Comparison of ENCODE assay signal across 8 mouse cellular contexts in genomic region chr6:59023455-59024163, GRCm38 (mm10). TPM values are rescaled to one million over a fixed set of nuclear protein-coding genes. Genes with fewer than 3 reads are reported as not detected.
DNase-seq lines count a peak whose midpoint lies in the region; ATAC-seq and TF ChIP-seq lines count a peak whose summit lies in the region.

No protein-coding gene starts in this region.

- DNase-seq in heart, adult 2 months: no peak
- DNase-seq in heart, adult 9 months (ENCODE audit: low spot score in 2 of 2): no peak
- DNase-seq in liver, embryonic 14.5 days (ENCODE audit: low read depth in 3 of 3, low spot score in 3 of 3): no peak
- DNase-seq in adrenal gland, postnatal 4 days (ENCODE audit: low spot score in 2 of 2): no peak
- no peak for DNase-seq in gastrocnemius, adult 8-10 months (ENCODE audit: low spot score in 2 of 2)
- DNase-seq in testis, postnatal 10 days (ENCODE audit: low spot score): no peak

- H3K79me2 ChIP-seq in heart, adult 2 months (replicated peaks; ENCODE audit: control insufficient read depth, insufficient read depth, low read length): no peaks in the 10 kb centered on the region

- no peak for TF ChIP-seq EP300 in heart, adult 2 months (IDR thresholded peaks at IDR 0.05; ENCODE audit: insufficient read depth, low read depth, low read length)
- no peak for TF ChIP-seq EP300 in liver, embryonic 14.5 days (IDR thresholded peaks at IDR 0.05; ENCODE audit: low read depth)

- H3K36me3 ChIP-seq in heart, adult 2 months (ENCODE audit: control insufficient read depth, insufficient read depth, low read length): no peaks in the 10 kb centered on the region
- H3K36me3 ChIP-seq in E14TG2a.4 (ENCODE audit: insufficient read depth, low read length): no peaks in the 10 kb centered on the region
- no peaks in the 10 kb centered on the region for H3K36me3 ChIP-seq in forebrain, embryonic 16.5 days (ENCODE audit: control insufficient read depth, insufficient read depth)
- H3K36me3 ChIP-seq in liver, embryonic 14.5 days (replicated peaks; ENCODE audit: control insufficient read depth, insufficient read depth, low read depth): no peaks in the 10 kb centered on the region

- no peaks in the 10 kb centered on the region for H3K9me3 ChIP-seq in E14TG2a.4 (ENCODE audit: low read length)
- no peaks in the 10 kb centered on the region for H3K9me3 ChIP-seq in forebrain, embryonic 16.5 days (ENCODE audit: control insufficient read depth, low read length)
- no peaks in the 10 kb centered on the region for H3K9me3 ChIP-seq in liver, embryonic 14.5 days (ENCODE audit: control insufficient read depth, low read length)

- H3K27me3 ChIP-seq in heart, adult 2 months (ENCODE audit: control insufficient read depth, insufficient read depth, low read length): no peaks in the 10 kb centered on the region
- 0 out of 2 replicates have a peak, but pooled peaks cover 4% of the 10 kb centered on the region for H3K27me3 ChIP-seq in E14TG2a.4 (ENCODE audit: insufficient read depth, low read length)
- H3K27me3 ChIP-seq in forebrain, embryonic 16.5 days (replicated peaks; ENCODE audit: control insufficient read depth, insufficient read depth, low read length): no peaks in the 10 kb centered on the region
- no peaks in the 10 kb centered on the region for H3K27me3 ChIP-seq in liver, embryonic 14.5 days (ENCODE audit: control insufficient read depth, insufficient read depth, low read length)

- peak overlapping the region; percentile 80 for H3K27ac ChIP-seq in heart, adult 2 months
- peak overlapping the region; percentile 58 for H3K27ac ChIP-seq in forebrain, embryonic 16.5 days (ENCODE audit: low read length)
- no peak overlapping the region for H3K27ac ChIP-seq in liver, embryonic 14.5 days

- no peak for TF ChIP-seq CTCF in heart, adult 2 months (IDR thresholded peaks at IDR 0.05)
- TF ChIP-seq CTCF in E14TG2a.4 (conservative IDR thresholded peaks at IDR 0.05; ENCODE audit: low read length): no peak
- no peak for TF ChIP-seq CTCF in liver, embryonic 14.5 days (IDR thresholded peaks at IDR 0.05; ENCODE audit: low read depth)

- H3K4me1 ChIP-seq in heart, adult 2 months (ENCODE audit: control insufficient read depth, insufficient read depth, low read length): peaks cover 3% of the 10 kb centered on the region; the same call in 1 of the 2 replicates
- peaks cover 7% of the 10 kb centered on the region for H3K4me1 ChIP-seq in E14TG2a.4 (replicated peaks; ENCODE audit: low read depth, low read length)
- peaks cover 5% of the 10 kb centered on the region; the same call in 1 of the 2 replicates for H3K4me1 ChIP-seq in forebrain, embryonic 16.5 days (replicated peaks; ENCODE audit: control insufficient read depth, insufficient read depth, low read length)
- no peaks in the 10 kb centered on the region; a peak in 1 of 4 replicates for H3K4me1 ChIP-seq in liver, embryonic 14.5 days (replicated peaks; ENCODE audit: control insufficient read depth in 2 of 2, insufficient read depth in 2 of 2, low read length in 1 of 2)

- 37% methylated on average over 6 of the region's 6 CpGs for WGBS in heart, adult 2 months
- 44% methylated on average over 6 of the region's 6 CpGs for WGBS in forebrain, embryonic 16.5 days
- 35% methylated on average over 6 of the region's 6 CpGs for WGBS in liver, embryonic 14.5 days (ENCODE audit: insufficient replicate concordance)

- peak overlapping the region; percentile 67 for H3K4me2 ChIP-seq in forebrain, embryonic 16.5 days (ENCODE audit: low read length)
- peak overlapping the region; percentile 63 for H3K4me2 ChIP-seq in liver, embryonic 14.5 days (ENCODE audit: low read depth)

- no peak for TF ChIP-seq POLR2A in heart, adult 2 months (IDR thresholded peaks at IDR 0.05; ENCODE audit: insufficient read depth, low read depth, low read length)

- peak overlapping the region; percentile 74 for H3K9ac ChIP-seq in heart, adult 2 months (ENCODE audit: low read depth, low read length)
- H3K9ac ChIP-seq in forebrain, embryonic 16.5 days (replicated peaks; ENCODE audit: low read depth, low read length): peak overlapping the region; percentile 63
- H3K9ac ChIP-seq in liver, embryonic 14.5 days (replicated peaks): no peak overlapping the region

- no peak for ATAC-seq in forebrain, embryonic 16.5 days
- ATAC-seq in liver, embryonic 14.5 days (ENCODE audit: insufficient read depth): no peak

- intact Hi-C loops in heart, adult 2 months (cut with DNase I): no loop called here

- peak overlapping the region; percentile 57 for H3K4me3 ChIP-seq in heart, adult 2 months
- H3K4me3 ChIP-seq in E14TG2a.4 (replicated peaks; ENCODE audit: low read length): peak overlapping the region; percentile 64
- H3K4me3 ChIP-seq in forebrain, embryonic 16.5 days (replicated peaks; ENCODE audit: low read length): peak overlapping the region; percentile 62
- H3K4me3 ChIP-seq in liver, embryonic 14.5 days (ENCODE audit: insufficient read depth in 1 of 2, low read depth in 2 of 2, low read length in 2 of 2): peak overlapping the region; percentile 50 to 65

RNA-seq across cellular contexts. Expression of gene Fam13a, which starts 0.7 kb away (rescaled TPM):
- total RNA-seq in heart, adult 2 months (2021): 10 to 100 TPM; 16.4 to 26.5 TPM
- polyA plus RNA-seq in heart, adult 2 months (2012; rRNA removed): 5.1 and 6.6 TPM in 2 replicates
- polyA plus RNA-seq in forebrain, embryonic 16.5 days (2015; fragmentation: Nextera tagmentation; extraction: Ambion mirVana): 10.4 and 10.6 TPM in 2 replicates
- 0.23 and 0.32 TPM in 2 replicates for polyA plus RNA-seq in liver, embryonic 14.5 days (2012; rRNA removed)
- 0.77 and 1.1 TPM in 2 replicates for polyA plus RNA-seq in liver, embryonic 14.5 days (2014; fragmentation: Nextera tagmentation; extraction: Ambion mirVana)
- total RNA-seq in adrenal gland, postnatal 4 days (2021): 10 to 100 TPM; 20.0 to 20.7 TPM
- 10 to 100 TPM in 3 of 4 experiments, 1 to 10 TPM in 1; 6.1 to 13.4 (median 11.9) TPM for total RNA-seq in gastrocnemius, adult 8-10 months (2022)
